Mouse (Mus musculus): Measurements from ENCODE around the gene Mrpl11. TPM values are rescaled to one million over a fixed set of nuclear protein-coding genes. Genes with fewer than 3 reads are reported as not detected.
A peak's percentile ranks its signal among the peaks of the same experiment; 100 is the strongest.

The Mrpl11 gene
- polyA plus RNA-seq (2016; fragmentation: Nextera tagmentation; extraction: Ambion mirVana), result 128 and 142 TPM in 2 replicates

DNA sequence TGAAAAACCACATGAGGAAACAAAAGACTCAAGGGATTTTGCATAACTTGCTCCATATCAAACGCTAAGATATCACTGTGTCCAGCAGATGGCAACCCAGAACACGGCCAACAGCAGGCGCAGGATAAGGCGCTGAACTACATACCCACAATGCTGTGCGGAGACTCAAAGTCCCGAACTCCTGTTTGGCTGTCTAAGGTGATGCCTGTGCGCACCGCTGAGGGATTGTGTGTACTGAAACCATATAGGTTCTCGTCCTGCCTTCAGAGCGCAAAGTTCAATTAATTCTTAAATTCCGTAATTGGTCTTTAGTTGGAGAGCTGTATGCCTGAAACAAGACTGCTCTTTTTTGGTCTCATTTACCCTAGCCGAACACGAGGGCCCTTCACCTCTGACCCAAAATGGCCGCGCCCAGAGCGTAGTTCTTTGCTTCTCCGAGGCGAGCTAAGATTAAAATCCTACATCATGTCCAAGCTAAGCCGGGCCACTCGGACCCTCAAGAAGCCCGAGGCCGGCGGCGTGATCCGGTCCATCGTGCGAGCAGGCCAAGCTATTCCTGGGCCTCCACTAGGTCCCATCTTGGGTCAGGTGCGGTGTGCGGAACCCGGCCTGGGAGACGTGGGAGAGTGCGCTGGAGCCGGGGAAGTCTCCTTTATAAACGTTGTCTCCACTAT, at the start of gene Mrpl11:
Gene Mrpl11, plus strand, starts transcription at position 220 of the 674 bp plus-strand sequence.
- no peaks in the 10 kb centered on the region for H3K9me3 ChIP-seq
- WGBS, result under 1% methylated on average over 34 of the region's 34 CpGs
- H3K4me3 ChIP-seq, result peak within 1 kb of the TSS; percentile 83
- H3K27me3 ChIP-seq (ENCODE audit: insufficient read depth, poor library complexity, severe bottlenecking), result no peaks in the 10 kb centered on the region
- H3K27ac ChIP-seq, result peak within 1 kb of the TSS; percentile 90
- H3K4me1 ChIP-seq, result peaks cover 8% of the 10 kb centered on the region
- peak; percentile 95 for DNase-seq (ENCODE audit: low spot score)
- peaks cover 28% of the 10 kb centered on the region for H3K36me3 ChIP-seq

DNA sequence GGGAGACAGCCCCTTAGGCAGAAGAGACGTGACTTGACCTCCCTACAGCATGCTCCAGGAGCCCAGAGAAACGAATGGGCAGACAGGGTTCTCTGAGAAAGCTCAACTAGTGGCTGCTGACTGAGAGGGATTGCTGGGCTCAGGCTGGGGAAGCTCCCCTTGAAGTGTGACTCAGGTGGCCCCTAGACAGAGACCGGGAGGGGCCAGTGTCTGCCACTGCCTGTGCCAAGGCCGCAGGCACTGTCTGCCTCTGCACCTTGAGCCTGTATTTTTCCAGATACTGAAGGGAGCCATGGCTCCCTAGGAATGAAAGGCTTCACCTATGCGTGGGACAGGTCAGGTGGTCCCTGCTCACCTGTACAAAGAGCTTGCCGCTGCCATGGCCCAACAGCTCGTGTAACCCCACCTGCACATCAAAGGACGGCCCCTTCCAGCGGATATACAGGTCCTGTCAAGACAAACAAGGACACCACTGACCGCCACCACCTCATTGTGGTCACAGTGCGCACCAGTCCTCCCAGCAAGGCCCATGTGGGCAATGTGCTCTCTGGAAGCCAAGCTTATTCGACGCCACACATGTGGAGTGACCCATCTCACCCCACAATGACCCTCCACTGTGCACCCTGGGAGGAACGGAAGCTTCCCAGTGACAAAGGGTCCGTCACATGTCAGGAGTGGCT, 45.9 kb upstream of the Mrpl11 start:
- Histone ChIP-seq H3K36me3 (peaks cover 98% of the 10 kb centered on the region), H3K4me1 (no peaks in the 10 kb centered on the region), H3K4me3 (no peak overlapping the region), H3K27ac (no peak overlapping the region), H3K9me3 (no peaks in the 10 kb centered on the region), H3K27me3 (ENCODE audit: insufficient read depth, poor library complexity, severe bottlenecking) (no peaks in the 10 kb centered on the region)
- WGBS, result 89% methylated on average over 15 of the region's 15 CpGs
- DNase-seq (ENCODE audit: low spot score), result no peak

DNA sequence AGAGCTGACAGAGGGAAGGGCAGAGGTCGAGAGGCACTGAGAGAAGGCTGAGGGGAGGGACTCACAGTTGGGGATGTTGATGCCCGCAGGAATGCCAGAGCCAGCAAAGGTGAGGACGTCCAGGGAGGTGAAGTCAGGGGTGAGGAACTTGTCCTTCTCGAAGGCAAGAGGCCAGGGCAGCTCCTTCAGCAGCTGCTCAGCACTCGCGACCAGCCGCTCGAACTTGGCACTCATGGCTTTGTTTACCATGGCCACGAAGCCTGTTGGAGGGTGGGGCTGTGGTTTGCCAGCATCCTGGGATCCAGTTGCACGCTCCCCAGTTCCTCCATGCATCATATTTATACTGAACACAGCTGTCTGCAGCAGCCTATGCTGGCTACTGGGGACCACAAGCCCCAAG, 45.1 kb upstream of the Mrpl11 start:
- H3K36me3 ChIP-seq, result peaks cover 98% of the 10 kb centered on the region

DNA sequence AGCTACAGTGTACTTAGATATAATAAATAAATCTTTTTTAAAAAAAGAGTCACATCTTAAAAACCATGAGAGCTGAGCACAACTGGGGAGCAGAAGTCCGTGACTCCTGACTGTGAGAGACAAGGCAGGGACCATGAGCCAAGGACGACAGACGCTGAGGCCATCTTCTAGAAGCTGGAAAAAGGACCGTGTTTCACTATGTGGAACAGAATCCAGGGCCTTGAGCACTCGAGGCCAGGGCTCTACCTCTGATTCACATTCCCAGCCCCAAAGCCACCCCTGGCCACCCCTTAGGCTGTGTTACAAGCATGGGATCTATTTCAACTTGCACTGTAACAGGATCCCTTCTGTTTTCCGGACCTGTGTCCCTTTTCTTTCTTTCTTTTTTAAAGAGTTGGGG, 42.3 kb upstream of the Mrpl11 start:
- Histone ChIP-seq H3K27ac (no peak overlapping the region), H3K36me3 (peaks cover 97% of the 10 kb centered on the region), H3K4me3 (no peak overlapping the region), H3K9me3 (no peaks in the 10 kb centered on the region), H3K4me1 (no peaks in the 10 kb centered on the region), H3K27me3 (ENCODE audit: insufficient read depth, poor library complexity, severe bottlenecking) (no peaks in the 10 kb centered on the region)
- WGBS, result 85% methylated on average over 6 of the region's 6 CpGs
- DNase-seq (ENCODE audit: low spot score), result no peak

More for the DNA sequence above, 45.1 kb upstream of the Mrpl11 start:
- no peak for DNase-seq (ENCODE audit: low spot score)
- Histone ChIP-seq H3K9me3 (no peaks in the 10 kb centered on the region), H3K4me3 (no peak overlapping the region), H3K27ac (no peak overlapping the region), H3K4me1 (no peaks in the 10 kb centered on the region), H3K27me3 (ENCODE audit: insufficient read depth, poor library complexity, severe bottlenecking) (no peaks in the 10 kb centered on the region)
- 88% methylated on average over 10 of the region's 10 CpGs for WGBS

DNA sequence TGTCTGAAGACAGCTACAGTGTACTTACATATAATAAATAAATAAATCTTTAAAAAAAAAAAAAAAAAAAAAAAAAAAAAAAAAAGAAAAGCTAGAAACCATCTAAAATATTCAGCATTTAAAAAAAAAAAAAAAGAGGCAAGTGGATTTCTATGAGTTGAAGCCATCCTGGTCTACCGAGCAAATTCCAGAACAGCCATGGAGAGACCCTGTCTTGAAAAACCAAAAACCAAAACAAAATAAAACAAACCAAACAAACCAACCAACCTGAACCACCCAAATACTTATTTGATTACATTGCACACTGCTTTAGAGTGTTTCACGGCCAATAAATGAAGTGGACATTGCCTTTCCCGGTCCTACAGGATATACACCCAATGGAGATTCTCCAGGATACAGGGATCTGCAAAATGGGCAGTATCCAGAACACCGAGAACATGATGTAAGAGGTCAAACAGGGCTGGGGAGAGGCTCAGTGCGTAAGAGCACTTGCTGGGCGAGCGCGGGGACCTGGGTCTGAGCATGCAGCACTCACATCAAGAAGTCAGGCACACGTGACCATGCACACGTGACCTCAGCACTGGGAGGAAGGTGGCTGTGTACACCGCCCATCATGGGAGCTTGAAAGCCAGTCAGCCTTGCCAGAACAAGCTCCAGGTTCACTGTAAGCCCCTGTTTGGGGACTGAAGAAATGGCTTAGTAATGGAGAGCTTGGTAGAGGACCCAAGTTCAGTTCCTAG, 36.7 kb upstream of the Mrpl11 start:
- Histone ChIP-seq H3K9me3 (no peaks in the 10 kb centered on the region), H3K27ac (no peak overlapping the region), H3K36me3 (peaks cover 61% of the 10 kb centered on the region), H3K4me1 (peaks cover 27% of the 10 kb centered on the region), H3K4me3 (no peak overlapping the region), H3K27me3 (ENCODE audit: insufficient read depth, poor library complexity, severe bottlenecking) (no peaks in the 10 kb centered on the region)
- no peak for DNase-seq (ENCODE audit: low spot score)
- 96% methylated on average over 11 of the region's 11 CpGs for WGBS

GRCm38 (mm10) chr19:4927904-4928531, 33.9 kb upstream of the Mrpl11 start, which contains the start of gene Dpp3:
Gene Dpp3 (minus strand): TSS chr19:4928287.
- under 1% methylated on average over 32 of the region's 32 CpGs for WGBS
- Histone ChIP-seq H3K27ac (peak within 1 kb of the TSS; percentile 90), H3K36me3 (peaks cover 33% of the 10 kb centered on the region), H3K9me3 (no peaks in the 10 kb centered on the region), H3K27me3 (ENCODE audit: insufficient read depth, poor library complexity, severe bottlenecking) (peaks cover 13% of the 10 kb centered on the region; the same call in 1 of the 2 replicates), H3K4me3 (peak within 1 kb of the TSS; percentile 74), H3K4me1 (peaks cover 27% of the 10 kb centered on the region)
- peak; percentile 99 for DNase-seq (ENCODE audit: low spot score)

DNA sequence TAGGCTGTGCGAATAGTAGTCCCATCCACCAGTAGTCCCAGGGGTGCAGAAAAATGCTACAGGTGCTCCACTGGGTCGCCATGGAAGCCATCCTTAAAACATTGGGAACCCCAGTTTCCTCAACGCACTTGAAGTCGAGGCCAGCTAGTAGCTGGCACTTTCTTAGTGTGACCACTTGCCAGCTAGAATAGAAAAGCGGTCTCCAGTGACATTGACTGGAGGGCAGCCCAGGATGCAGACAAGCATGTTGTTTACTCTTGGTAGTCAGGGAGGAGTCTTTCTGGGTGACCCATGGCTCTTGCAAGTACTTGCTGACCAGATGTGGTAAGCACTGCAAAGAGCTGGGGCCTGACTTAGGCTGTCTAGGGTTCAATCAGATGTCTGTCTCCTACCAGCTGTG, 33.2 kb upstream of the Mrpl11 start:
- Histone ChIP-seq H3K36me3 (peaks cover 26% of the 10 kb centered on the region), H3K4me3 (peak overlapping the region; percentile 74), H3K27ac (peak overlapping the region; percentile 90), H3K27me3 (ENCODE audit: insufficient read depth, poor library complexity, severe bottlenecking) (peaks cover 18% of the 10 kb centered on the region; the same call in 1 of the 2 replicates), H3K9me3 (no peaks in the 10 kb centered on the region), H3K4me1 (peaks cover 27% of the 10 kb centered on the region)
- DNase-seq (ENCODE audit: low spot score), result no peak
- 62% methylated on average over 5 of the region's 5 CpGs for WGBS

- Histone ChIP-seq H3K36me3 (no peaks in the 10 kb centered on the region), H3K9me3 (no peaks in the 10 kb centered on the region), H3K27me3 (ENCODE audit: insufficient read depth, poor library complexity, severe bottlenecking) (peaks cover 35% of the 10 kb centered on the region), H3K4me3 (no peak overlapping the region), H3K27ac (no peak overlapping the region), H3K4me1 (no peaks in the 10 kb centered on the region)
- no peak for DNase-seq (ENCODE audit: low spot score)
- WGBS, result 89% methylated on average over 2 of the region's 2 CpGs
Measured at GRCm38 (mm10) chr19:4936896-4937295, 25.1 kb upstream of the Mrpl11 start.

DNA sequence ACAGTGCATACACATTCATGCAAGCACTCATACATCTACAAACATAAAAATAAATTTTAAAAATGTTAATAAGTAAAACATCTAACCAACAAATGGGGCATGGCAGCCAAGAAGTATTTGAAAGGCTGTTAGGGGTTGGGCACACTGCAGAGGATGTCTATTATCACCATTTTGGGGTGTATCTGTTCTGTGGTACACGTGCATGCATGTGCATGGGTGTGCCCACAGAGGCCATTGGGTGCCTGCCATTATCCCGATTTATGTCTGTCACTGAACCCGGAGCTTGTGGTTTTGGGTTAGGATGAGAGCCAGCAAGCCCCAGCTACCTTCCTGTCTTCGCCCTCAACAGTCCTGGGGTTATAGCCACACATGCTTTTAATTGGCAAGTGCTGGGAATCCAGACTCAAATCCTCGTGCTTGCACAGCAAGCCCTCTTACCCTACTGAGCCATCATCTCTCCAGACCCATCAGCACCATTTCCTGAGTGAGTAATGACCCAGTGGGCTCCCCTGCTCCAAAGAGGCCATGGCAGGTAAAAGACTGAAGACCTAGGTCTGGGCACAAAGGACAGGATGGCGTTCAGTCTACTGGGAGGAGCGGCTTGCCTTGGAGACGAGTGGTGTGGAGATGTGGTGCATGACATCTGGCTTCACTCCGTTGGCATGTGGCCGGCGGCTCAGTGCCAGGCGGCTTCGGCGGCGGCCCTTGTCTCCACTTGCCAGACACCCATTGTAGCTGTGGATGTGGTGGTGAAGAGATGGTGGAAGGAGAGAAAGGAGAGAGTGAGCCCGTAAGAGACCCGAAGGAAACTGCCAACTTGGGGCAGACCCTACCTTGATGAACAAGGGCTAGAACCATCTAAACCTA, 24.3 kb upstream of the Mrpl11 start:
- H3K9me3 ChIP-seq, result no peaks in the 10 kb centered on the region
- peaks cover 35% of the 10 kb centered on the region for H3K27me3 ChIP-seq (ENCODE audit: insufficient read depth, poor library complexity, severe bottlenecking)
- 85% methylated on average over 17 of the region's 17 CpGs for WGBS

GRCm38 (mm10) chr19:4942551-4943252, 19.2 kb upstream of the Mrpl11 start, which contains the start of gene Peli3:
Gene Peli3 (minus strand): TSS chr19:4943127.
- H3K4me3 ChIP-seq, result peak within 1 kb of the TSS; percentile 88
- peaks cover 25% of the 10 kb centered on the region for H3K27me3 ChIP-seq (ENCODE audit: insufficient read depth, poor library complexity, severe bottlenecking)
- peaks cover 20% of the 10 kb centered on the region for H3K4me1 ChIP-seq
- peak; percentile 94 for DNase-seq (ENCODE audit: low spot score)
- WGBS, result under 1% methylated on average over 47 of the region's 55 CpGs
- H3K9me3 ChIP-seq, result no peaks in the 10 kb centered on the region
- H3K27ac ChIP-seq, result peak within 1 kb of the TSS; percentile 80
- H3K36me3 ChIP-seq, result no peaks in the 10 kb centered on the region

More for the DNA sequence above, 24.3 kb upstream of the Mrpl11 start:
- no peak overlapping the region for H3K4me3 ChIP-seq
- peaks cover 7% of the 10 kb centered on the region for H3K4me1 ChIP-seq
- H3K27ac ChIP-seq, result no peak overlapping the region
- no peak for DNase-seq (ENCODE audit: low spot score)
- no peaks in the 10 kb centered on the region for H3K36me3 ChIP-seq

- Histone ChIP-seq H3K27me3 (ENCODE audit: insufficient read depth, poor library complexity, severe bottlenecking) (peaks cover 21% of the 10 kb centered on the region), H3K4me3 (peak overlapping the region; percentile 88), H3K36me3 (no peaks in the 10 kb centered on the region), H3K4me1 (peaks cover 22% of the 10 kb centered on the region), H3K27ac (peak overlapping the region; percentile 80), H3K9me3 (no peaks in the 10 kb centered on the region)
- DNase-seq (ENCODE audit: low spot score), result no peak
- WGBS, result 7% methylated on average over 13 of the region's 13 CpGs
Measured at GRCm38 (mm10) chr19:4943253-4943588, 18.7 kb upstream of the Mrpl11 start.

All from heart, embryonic 10.5 days (tissue).